Mouse (Mus musculus) erythroblast, embryonic 14.5 days (primary cell): ENCODE data around the gene Slc6a17.

ENCODE experiments used
- GATA1 ChIP-seq: IDR thresholded peaks from 2 replicates; pipeline ENCODE4 v1.6.1; 2012; ENCODE audit warnings: low read length, inconsistent platforms, mixed read lengths
- TAL1 ChIP-seq: IDR thresholded peaks from 3 replicates; pipeline ENCODE4 v1.6.1; 2012; ENCODE audit warnings: low read length, inconsistent platforms, mixed read lengths

- no peak for TF ChIP-seq GATA1
- TF ChIP-seq TAL1: no peak
Observed at GRCm38 (mm10) chr3:107500301-107500700, 17.5 kb downstream of the Slc6a17 start.
